Mouse (Mus musculus): ENCODE data around the gene Actrt2.

DNA sequence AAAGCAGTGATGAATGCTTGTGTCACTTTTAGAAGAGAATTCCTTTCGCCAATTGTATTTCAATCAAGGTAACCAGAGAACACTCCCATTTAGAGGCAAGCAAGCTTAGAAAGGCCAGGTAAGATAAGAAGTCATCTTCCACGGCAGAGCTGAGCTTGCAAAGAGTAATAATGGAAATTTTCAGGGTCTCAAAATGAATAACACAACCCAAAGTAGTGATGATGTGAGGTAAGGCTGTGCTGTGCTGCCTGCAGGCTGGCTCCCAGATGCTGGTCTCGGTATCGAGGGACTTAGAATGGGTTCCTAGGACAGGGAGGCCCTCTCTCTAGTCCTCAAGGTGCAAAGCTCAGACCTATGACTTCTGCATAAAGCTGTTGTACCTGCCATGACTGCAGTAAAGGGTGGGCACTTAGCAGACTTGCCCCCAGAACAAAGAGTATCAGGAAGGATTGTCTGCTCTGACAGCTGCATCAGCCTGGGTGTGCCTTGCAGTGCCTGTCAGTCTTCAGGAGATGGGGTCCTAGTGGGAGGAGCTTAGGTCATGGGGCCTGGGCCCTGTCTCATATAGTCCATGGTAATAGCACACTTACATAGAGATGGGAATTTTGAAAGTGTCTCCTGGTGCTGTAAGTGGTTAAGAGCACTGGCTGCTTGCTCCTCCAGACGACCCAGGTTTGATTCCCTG, 15.5 kb upstream of the Actrt2 start:
- TF ChIP-seq EP300 (IDR thresholded peaks at IDR 0.05; ENCODE audit: low read depth) (no peak), CTCF (IDR thresholded peaks at IDR 0.05; ENCODE audit: low read depth) (no peak)
